ENCODE assay signal across 10 mouse cellular contexts in genomic region chr3:117575928-117576254, GRCm38 (mm10). TPM values are rescaled to one million over a fixed set of nuclear protein-coding genes. Genes with fewer than 3 reads are reported as not detected.
DNase-seq lines count a peak whose midpoint lies in the region; ATAC-seq and TF ChIP-seq lines count a peak whose summit lies in the region.
"Had no signal": no experiment of that assay in that cellular context is flagged by ENCODE, and none has a peak within 500 bp of the region (broad histone marks: within the 10 kb centered on the region; RNA-seq: fewer than 3 reads in every experiment).

No protein-coding gene starts in this region.

- H3K4me1 ChIP-seq in heart, embryonic 13.5 days, result peaks cover 20% of the 10 kb centered on the region
- no peaks in the 10 kb centered on the region for H3K4me1 ChIP-seq in ES-E14 (ENCODE audit: control insufficient read depth in 2 of 2, insufficient read depth in 2 of 2, low read length in 2 of 2, poor library complexity in 1 of 2)
- H3K4me1 ChIP-seq in hindbrain, embryonic 10.5 days (replicated peaks), result peaks cover 15% of the 10 kb centered on the region; the same call in 1 of the 2 replicates
- H3K4me1 ChIP-seq in midbrain, embryonic 11.5 days (ENCODE audit: control insufficient read depth, insufficient read depth, low read length), result no peaks in the 10 kb centered on the region; the same call in 1 of the 2 replicates

- no peaks in the 10 kb centered on the region for H3K9me3 ChIP-seq in heart, embryonic 13.5 days
- no peaks in the 10 kb centered on the region for H3K9me3 ChIP-seq in ES-E14 (ENCODE audit: control insufficient read depth, insufficient read depth, low read depth, low read length)
- H3K9me3 ChIP-seq in hindbrain, embryonic 10.5 days, result no peaks in the 10 kb centered on the region
- H3K9me3 ChIP-seq in midbrain, embryonic 11.5 days (ENCODE audit: control insufficient read depth, low read length), result no peaks in the 10 kb centered on the region

- H3K4me2 ChIP-seq in heart, embryonic 13.5 days, result peak overlapping the region; percentile 93
- peak overlapping the region; percentile 95 for H3K4me2 ChIP-seq in midbrain, embryonic 11.5 days

- DNase-seq in heart, postnatal 4 days, result no peak
- peak; percentile 4 for DNase-seq in ES-E14 (ENCODE audit: low read depth, low spot score)
- no peak for DNase-seq in hindbrain, embryonic 10.5 days (ENCODE audit: low spot score)
- no peak for DNase-seq in midbrain, embryonic 11.5 days (ENCODE audit: low spot score, missing footprints)
- DNase-seq in thymus, adult 18-20 months, result no peak
- no peak for DNase-seq in lung, postnatal 36 days
- DNase-seq: kidney, adult 9 months had no signal

- no peak for ATAC-seq in heart, embryonic 13.5 days (ENCODE audit: extremely low read depth, insufficient number of reproducible peaks, low FRiP score, low TSS enrichment)
- no peak; the same call in 1 of the 2 replicates for ATAC-seq in midbrain, embryonic 11.5 days (ENCODE audit: low FRiP score)
- no peak for ATAC-seq in CD4-positive, CD25-positive, alpha-beta regulatory T cell, adult 4 months

- H3K27ac ChIP-seq in heart, embryonic 13.5 days (replicated peaks), result no peak overlapping the region
- no peak overlapping the region for H3K27ac ChIP-seq in ES-E14 (ENCODE audit: insufficient read depth, low read depth, low read length, poor library complexity, severe bottlenecking)
- H3K27ac ChIP-seq in hindbrain, embryonic 10.5 days, result peak overlapping the region; percentile 82; the same call in 1 of the 2 replicates
- no peak overlapping the region for H3K27ac ChIP-seq in midbrain, embryonic 11.5 days (ENCODE audit: low read depth, low read length)

- peak overlapping the region; percentile 83 for H3K9ac ChIP-seq in heart, embryonic 13.5 days
- H3K9ac ChIP-seq in ES-E14 (ENCODE audit: insufficient read depth, low read depth, low read length, poor library complexity, severe bottlenecking), result no peak overlapping the region
- peak overlapping the region; percentile 75 for H3K9ac ChIP-seq in midbrain, embryonic 11.5 days (ENCODE audit: low read length)

- peak overlapping the region; percentile 75 for H3K4me3 ChIP-seq in heart, embryonic 13.5 days
- peak overlapping the region; percentile 63 to 66; a peak in 3 of 4 replicates for H3K4me3 ChIP-seq in ES-E14 (ENCODE audit: insufficient read depth in 1 of 2, low read depth in 1 of 2, low read length in 2 of 2, poor library complexity in 1 of 2, severe bottlenecking in 1 of 2)
- peak overlapping the region; percentile 70 for H3K4me3 ChIP-seq in hindbrain, embryonic 10.5 days
- H3K4me3 ChIP-seq in midbrain, embryonic 11.5 days (ENCODE audit: low read depth, low read length), result peak overlapping the region; percentile 58

- 6% methylated on average over 3 of the region's 3 CpGs for WGBS in heart, embryonic 13.5 days
- WGBS in hindbrain, embryonic 10.5 days, result 17% methylated on average over 3 of the region's 3 CpGs
- 13% methylated on average over 3 of the region's 3 CpGs for WGBS in midbrain, embryonic 11.5 days

- peaks cover 18% of the 10 kb centered on the region for H3K27me3 ChIP-seq in heart, embryonic 13.5 days (replicated peaks)
- peaks cover 51% of the 10 kb centered on the region for H3K27me3 ChIP-seq in hindbrain, embryonic 10.5 days (ENCODE audit: insufficient read depth, poor library complexity, severe bottlenecking)
- H3K27me3 ChIP-seq in midbrain, embryonic 11.5 days (ENCODE audit: control insufficient read depth, insufficient read depth, low read length), result peaks cover 11% of the 10 kb centered on the region

- in situ Hi-C loops in ES-E14 (cut with MboI; ENCODE audit: low sequenced_read_pairs in 2 of 2, unreplicated experiment in 2 of 2), result no loop called here

- H3K36me3 ChIP-seq in heart, embryonic 13.5 days, result no peaks in the 10 kb centered on the region
- H3K36me3 ChIP-seq in ES-E14 (ENCODE audit: control insufficient read depth, insufficient read depth, low read length, poor library complexity, severe bottlenecking), result no peaks in the 10 kb centered on the region
- H3K36me3 ChIP-seq in hindbrain, embryonic 10.5 days, result no peaks in the 10 kb centered on the region
- H3K36me3 ChIP-seq in midbrain, embryonic 11.5 days (ENCODE audit: control insufficient read depth, insufficient read depth, low read length), result no peaks in the 10 kb centered on the region

TF ChIP-seq in ES-E14, 5 proteins besides CTCF, POLR2A, EP300 and RAD21:
- TF ChIP-seq MAFK (IDR thresholded peaks at IDR 0.05; ENCODE audit: insufficient read depth, low read depth, low read length), result no peak
- no peak for TF ChIP-seq ZC3H11A (IDR thresholded peaks at IDR 0.05; ENCODE audit: borderline replicate concordance, low read depth, low read length)
- TF ChIP-seq HCFC1 (IDR thresholded peaks at IDR 0.05; ENCODE audit: borderline replicate concordance, insufficient read depth, low read length), result no peak
- no peak for TF ChIP-seq CHD2 (IDR thresholded peaks at IDR 0.05; ENCODE audit: low read depth, low read length)
- no peak for TF ChIP-seq ZNF384 (IDR thresholded peaks at IDR 0.05; ENCODE audit: low read depth, low read length)
TF ChIP-seq in ES-E14: peak in this region for 0.

RNA-seq across cellular contexts. Expression of gene Plppr5, which starts 1.3 kb away (rescaled TPM):
- 2.5 and 2.7 TPM in 2 replicates for polyA plus RNA-seq in heart, embryonic 13.5 days (2015; fragmentation: Nextera tagmentation; extraction: Ambion mirVana)
- 1 to 10 TPM; 1.0 TPM for total RNA-seq in heart, postnatal 4 days (2021)
- not detected in 2 replicates for total RNA-seq in ES-E14 (2012; rRNA removed)
- 0.06 and 0.34 TPM in 2 replicates for polyA plus RNA-seq in hindbrain, embryonic 10.5 days (2016; fragmentation: Nextera tagmentation; extraction: Ambion mirVana)
- polyA plus RNA-seq in midbrain, embryonic 11.5 days (2014; fragmentation: Nextera tagmentation; extraction: Ambion mirVana), result 0.10 and 0.51 TPM in 2 replicates
- polyA plus RNA-seq in CD4-positive, CD25-positive, alpha-beta regulatory T cell, adult 4 months (2017; shearing (Covaris generic)), result not detected
- total RNA-seq: neutrophil, adult 5-6 weeks had no signal
